Mouse (Mus musculus) spleen, adult 2 months (tissue): ENCODE data around the gene Rps6kc1.

ENCODE experiments used
- CTCF ChIP-seq: fragments of 200-500 bp; IDR thresholded peaks from 2 replicates; pipeline ENCODE4 v1.5.1; 2011; ENCODE audit warnings: mild to moderate bottlenecking, inconsistent platforms; ENCODE audit not compliant: insufficient read depth, insufficient read length, insufficient replicate concordance; ENCODE audit errors: extremely low read depth
- POLR2A ChIP-seq: fragments of 200-500 bp; IDR thresholded peaks from 2 replicates; pipeline ENCODE4 v1.6.1; 2011; ENCODE audit warnings: low read depth, low read length, inconsistent platforms

GRCm38 (mm10) chr1:190904714-190905113, 6.9 kb downstream of the Rps6kc1 start:
- TF ChIP-seq CTCF: no peak
- TF ChIP-seq POLR2A: no peak
